Mouse (Mus musculus) bone marrow, adult 2 months (tissue): ENCODE measurements around the gene Fbxo36.

Source experiments
- CTCF ChIP-seq: fragments of 200-500 bp; IDR thresholded peaks from 2 replicates; pipeline ENCODE4 v1.5.1; 2011; ENCODE audit warnings: low read length, control low read depth; ENCODE audit not compliant: control insufficient read depth, insufficient read depth
- POLR2A ChIP-seq: fragments of 200-500 bp; IDR thresholded peaks from 2 replicates; pipeline ENCODE4 v1.6.1; 2011; ENCODE audit warnings: low read depth, mild to moderate bottlenecking, control low read depth, low read length, borderline replicate concordance; ENCODE audit not compliant: control insufficient read depth

- TF ChIP-seq CTCF (no peak), POLR2A (no peak)
Observed at GRCm38 (mm10) chr1:84899156-84899555, 59.5 kb downstream of the Fbxo36 start.
